Mouse (Mus musculus): ENCODE data around the gene Zmynd15. TPM values are rescaled to one million over a fixed set of nuclear protein-coding genes. Genes with fewer than 3 reads are reported as not detected.

Zmynd15 gene
- polyA plus RNA-seq, 2 experiments = 0.10 to 0.31 TPM

- H3K27ac ChIP-seq = no peak overlapping the region
- 56% methylated on average over 11 of the region's 11 CpGs for WGBS (ENCODE audit: insufficient replicate concordance)
- no peak overlapping the region for H3K9ac ChIP-seq (replicated peaks)
- DNase-seq (ENCODE audit: low read depth in 3 of 3, low spot score in 3 of 3) = no peak
- TF ChIP-seq EP300 (IDR thresholded peaks at IDR 0.05; ENCODE audit: low read depth) = no peak
- TF ChIP-seq CTCF (IDR thresholded peaks at IDR 0.05; ENCODE audit: low read depth) = no peak
- peaks cover 6% of the 10 kb centered on the region in 2 experiments; a peak in 3 of 4 replicates for H3K4me1 ChIP-seq (replicated peaks; ENCODE audit: control insufficient read depth in 2 of 2, insufficient read depth in 2 of 2, low read length in 1 of 2)
- no peaks in the 10 kb centered on the region for H3K9me3 ChIP-seq (ENCODE audit: control insufficient read depth, low read length)
- no peak overlapping the region for H3K4me3 ChIP-seq (ENCODE audit: insufficient read depth in 1 of 2, low read depth in 2 of 2, low read length in 2 of 2)
- H3K27me3 ChIP-seq (ENCODE audit: control insufficient read depth, insufficient read depth, low read length) = peaks cover 3% of the 10 kb centered on the region; the same call in 1 of the 2 replicates
- no peak overlapping the region for H3K4me2 ChIP-seq (ENCODE audit: low read depth)
- ATAC-seq (ENCODE audit: insufficient read depth) = no peak
- no peaks in the 10 kb centered on the region for H3K36me3 ChIP-seq (replicated peaks; ENCODE audit: control insufficient read depth, insufficient read depth, low read depth)
Measured at GRCm38 (mm10) chr11:70513520-70513919, 54.3 kb downstream of the Zmynd15 start.

- H3K9me3 ChIP-seq (ENCODE audit: control insufficient read depth, low read length) = no peaks in the 10 kb centered on the region
- H3K9ac ChIP-seq (replicated peaks) = no peak within 1 kb of the TSS
- WGBS (ENCODE audit: insufficient replicate concordance) = 72% methylated on average over 7 of the region's 7 CpGs
- H3K27ac ChIP-seq = no peak within 1 kb of the TSS
- TF ChIP-seq CTCF (IDR thresholded peaks at IDR 0.05; ENCODE audit: low read depth) (no peak), EP300 (IDR thresholded peaks at IDR 0.05; ENCODE audit: low read depth) (no peak)
- H3K27me3 ChIP-seq (ENCODE audit: control insufficient read depth, insufficient read depth, low read length) = peaks cover 3% of the 10 kb centered on the region; the same call in 1 of the 2 replicates
- H3K4me2 ChIP-seq (ENCODE audit: low read depth) = no peak within 1 kb of the TSS
- H3K4me1 ChIP-seq (replicated peaks; ENCODE audit: control insufficient read depth in 2 of 2, insufficient read depth in 2 of 2, low read length in 1 of 2) = peaks cover 6 to 13% of the 10 kb centered on the region in 2 experiments; a peak in 3 of 4 replicates
- no peak within 1 kb of the TSS for H3K4me3 ChIP-seq (ENCODE audit: insufficient read depth in 1 of 2, low read depth in 2 of 2, low read length in 2 of 2)
- DNase-seq (ENCODE audit: low read depth in 3 of 3, low spot score in 3 of 3) (no peak), ATAC-seq (ENCODE audit: insufficient read depth) (no peak)
- no peaks in the 10 kb centered on the region for H3K36me3 ChIP-seq (replicated peaks; ENCODE audit: control insufficient read depth, insufficient read depth, low read depth)
Measured at GRCm38 (mm10) chr11:70514288-70514687, 55.1 kb downstream of the Zmynd15 start, which contains the start of gene Vmo1. Vmo1 (minus strand) TSS chr11:70514616.

Small RNA genes within 50 kb of the gene (microRNA-seq; reads per million reads assigned to microRNA genes)
- gene Mir7115 = not detected

Other genes with a start within 250 kb of the Zmynd15 start
Only the 30 nearest of the 31 such genes appear.
- gene Slc16a13, start 238.4 kb upstream of the Zmynd15 start, polyA plus RNA-seq (2012; rRNA removed) = 2.9 and 3.2 TPM in 2 replicates
- gene Slc16a13, start 238.4 kb upstream of the Zmynd15 start, polyA plus RNA-seq (2014; fragmentation: Nextera tagmentation; extraction: Ambion mirVana) = 3.8 and 4.4 TPM in 2 replicates
- gene Bcl6b, start 229.6 kb upstream of the Zmynd15 start, polyA plus RNA-seq (2012; rRNA removed) = 1.0 TPM in 2 replicates
- gene Bcl6b, start 229.6 kb upstream of the Zmynd15 start, polyA plus RNA-seq (2014; fragmentation: Nextera tagmentation; extraction: Ambion mirVana) = 1.0 and 2.5 TPM in 2 replicates
- 53.3 and 56.1 TPM in 2 replicates for gene 0610010K14Rik, start 221.5 kb upstream of the Zmynd15 start, polyA plus RNA-seq (2012; rRNA removed)
- gene 0610010K14Rik, start 221.5 kb upstream of the Zmynd15 start, polyA plus RNA-seq (2014; fragmentation: Nextera tagmentation; extraction: Ambion mirVana) = 78.4 and 79.8 TPM in 2 replicates
- gene Gm21988, start 219.6 kb upstream of the Zmynd15 start, polyA plus RNA-seq (2012; rRNA removed) = 4.5 and 4.8 TPM in 2 replicates
- gene Gm21988, start 219.6 kb upstream of the Zmynd15 start, polyA plus RNA-seq (2014; fragmentation: Nextera tagmentation; extraction: Ambion mirVana) = 4.2 and 4.4 TPM in 2 replicates
- 29.9 and 41.0 TPM in 2 replicates for gene Rnasek, start 219.6 kb upstream of the Zmynd15 start, polyA plus RNA-seq (2012; rRNA removed)
- gene Rnasek, start 219.6 kb upstream of the Zmynd15 start, polyA plus RNA-seq (2014; fragmentation: Nextera tagmentation; extraction: Ambion mirVana) = 124 and 143 TPM in 2 replicates
- 9.9 and 11.2 TPM in 2 replicates for gene Alox12, start 204.1 kb upstream of the Zmynd15 start, polyA plus RNA-seq (2012; rRNA removed)
- gene Alox12, start 204.1 kb upstream of the Zmynd15 start, polyA plus RNA-seq (2014; fragmentation: Nextera tagmentation; extraction: Ambion mirVana) = 13.6 and 16.9 TPM in 2 replicates
- 0.05 and 0.06 TPM in 2 replicates for gene Alox12e, start 136.8 kb upstream of the Zmynd15 start, polyA plus RNA-seq (2012; rRNA removed)
- gene Alox12e, start 136.8 kb upstream of the Zmynd15 start, polyA plus RNA-seq (2014; fragmentation: Nextera tagmentation; extraction: Ambion mirVana) = 0.10 TPM in 1 of 2 replicates, not detected in the other
- gene Alox15, start 107.4 kb upstream of the Zmynd15 start, polyA plus RNA-seq (2012; rRNA removed) = 0.78 and 1.3 TPM in 2 replicates
- gene Alox15, start 107.4 kb upstream of the Zmynd15 start, polyA plus RNA-seq (2014; fragmentation: Nextera tagmentation; extraction: Ambion mirVana) = 0.66 and 0.91 TPM in 2 replicates
- gene Pelp1, start 49.4 kb upstream of the Zmynd15 start, polyA plus RNA-seq (2012; rRNA removed) = 9.6 and 9.8 TPM in 2 replicates
- gene Pelp1, start 49.4 kb upstream of the Zmynd15 start, polyA plus RNA-seq (2014; fragmentation: Nextera tagmentation; extraction: Ambion mirVana) = 12.1 and 13.8 TPM in 2 replicates
- gene Arrb2, start 26.8 kb upstream of the Zmynd15 start, polyA plus RNA-seq (2012; rRNA removed) = 17.8 and 19.4 TPM in 2 replicates
- gene Arrb2, start 26.8 kb upstream of the Zmynd15 start, polyA plus RNA-seq (2014; fragmentation: Nextera tagmentation; extraction: Ambion mirVana) = 9.8 and 11.0 TPM in 2 replicates
- gene Med11, start 7.5 kb upstream of the Zmynd15 start, polyA plus RNA-seq (2012; rRNA removed) = 11.9 and 12.8 TPM in 2 replicates
- 17.0 and 20.0 TPM in 2 replicates for gene Med11, start 7.5 kb upstream of the Zmynd15 start, polyA plus RNA-seq (2014; fragmentation: Nextera tagmentation; extraction: Ambion mirVana)
- gene Cxcl16, start 551 bp downstream of the Zmynd15 start, polyA plus RNA-seq (2012; rRNA removed) = 0.94 and 1.1 TPM in 2 replicates
- 0.79 and 1.5 TPM in 2 replicates for gene Cxcl16, start 551 bp downstream of the Zmynd15 start, polyA plus RNA-seq (2014; fragmentation: Nextera tagmentation; extraction: Ambion mirVana)
- gene Tm4sf5, start 45.8 kb downstream of the Zmynd15 start, polyA plus RNA-seq (2012; rRNA removed) = 0.90 and 1.4 TPM in 2 replicates
- gene Tm4sf5, start 45.8 kb downstream of the Zmynd15 start, polyA plus RNA-seq (2014; fragmentation: Nextera tagmentation; extraction: Ambion mirVana) = 2.1 and 2.4 TPM in 2 replicates
- 0.23 TPM in 1 of 2 replicates, not detected in the other for gene Vmo1, start 55.2 kb downstream of the Zmynd15 start, polyA plus RNA-seq (2012; rRNA removed)
- 0.21 and 0.51 TPM in 2 replicates for gene Vmo1, start 55.2 kb downstream of the Zmynd15 start, polyA plus RNA-seq (2014; fragmentation: Nextera tagmentation; extraction: Ambion mirVana)
- gene Gltpd2, start 59.8 kb downstream of the Zmynd15 start, polyA plus RNA-seq (2012; rRNA removed) = 11.2 and 15.7 TPM in 2 replicates
- gene Gltpd2, start 59.8 kb downstream of the Zmynd15 start, polyA plus RNA-seq (2014; fragmentation: Nextera tagmentation; extraction: Ambion mirVana) = 18.4 and 20.3 TPM in 2 replicates
- 155 and 171 TPM in 2 replicates for gene Psmb6, start 65.9 kb downstream of the Zmynd15 start, polyA plus RNA-seq (2012; rRNA removed)
- 345 and 363 TPM in 2 replicates for gene Psmb6, start 65.9 kb downstream of the Zmynd15 start, polyA plus RNA-seq (2014; fragmentation: Nextera tagmentation; extraction: Ambion mirVana)
- not detected in 2 replicates for gene Gm40193, start 73.5 kb downstream of the Zmynd15 start, polyA plus RNA-seq (2012; rRNA removed)
- not detected in 2 replicates for gene Gm40193, start 73.5 kb downstream of the Zmynd15 start, polyA plus RNA-seq (2014; fragmentation: Nextera tagmentation; extraction: Ambion mirVana)
- gene Pld2, start 80.6 kb downstream of the Zmynd15 start, polyA plus RNA-seq (2012; rRNA removed) = 1.9 and 2.6 TPM in 2 replicates
- 1.3 and 1.5 TPM in 2 replicates for gene Pld2, start 80.6 kb downstream of the Zmynd15 start, polyA plus RNA-seq (2014; fragmentation: Nextera tagmentation; extraction: Ambion mirVana)
- 13.7 and 14.1 TPM in 2 replicates for gene Mink1, start 103.4 kb downstream of the Zmynd15 start, polyA plus RNA-seq (2012; rRNA removed)
- gene Mink1, start 103.4 kb downstream of the Zmynd15 start, polyA plus RNA-seq (2014; fragmentation: Nextera tagmentation; extraction: Ambion mirVana) = 3.7 and 5.0 TPM in 2 replicates
- gene 4930544D05Rik, start 156.4 kb downstream of the Zmynd15 start, polyA plus RNA-seq (2012; rRNA removed) = not detected in 2 replicates
- gene 4930544D05Rik, start 156.4 kb downstream of the Zmynd15 start, polyA plus RNA-seq (2014; fragmentation: Nextera tagmentation; extraction: Ambion mirVana) = not detected in 2 replicates
- gene Chrne, start 159.8 kb downstream of the Zmynd15 start, polyA plus RNA-seq (2012; rRNA removed) = not detected in 2 replicates
- not detected in 2 replicates for gene Chrne, start 159.8 kb downstream of the Zmynd15 start, polyA plus RNA-seq (2014; fragmentation: Nextera tagmentation; extraction: Ambion mirVana)
- gene Gp1ba, start 179.7 kb downstream of the Zmynd15 start, polyA plus RNA-seq (2012; rRNA removed) = 4.5 TPM in 2 replicates
- 7.6 and 9.1 TPM in 2 replicates for gene Gp1ba, start 179.7 kb downstream of the Zmynd15 start, polyA plus RNA-seq (2014; fragmentation: Nextera tagmentation; extraction: Ambion mirVana)
- gene Rnf167, start 187.8 kb downstream of the Zmynd15 start, polyA plus RNA-seq (2012; rRNA removed) = 47.7 and 48.4 TPM in 2 replicates
- 56.0 and 66.9 TPM in 2 replicates for gene Rnf167, start 187.8 kb downstream of the Zmynd15 start, polyA plus RNA-seq (2014; fragmentation: Nextera tagmentation; extraction: Ambion mirVana)
- gene Slc25a11, start 188.0 kb downstream of the Zmynd15 start, polyA plus RNA-seq (2012; rRNA removed) = 39.0 and 43.9 TPM in 2 replicates
- 60.8 and 67.8 TPM in 2 replicates for gene Slc25a11, start 188.0 kb downstream of the Zmynd15 start, polyA plus RNA-seq (2014; fragmentation: Nextera tagmentation; extraction: Ambion mirVana)
- 421 and 438 TPM in 2 replicates for gene Pfn1, start 195.2 kb downstream of the Zmynd15 start, polyA plus RNA-seq (2012; rRNA removed)
- 957 and 1,007 TPM in 2 replicates for gene Pfn1, start 195.2 kb downstream of the Zmynd15 start, polyA plus RNA-seq (2014; fragmentation: Nextera tagmentation; extraction: Ambion mirVana)
- 3.4 and 3.7 TPM in 2 replicates for gene Eno3, start 197.8 kb downstream of the Zmynd15 start, polyA plus RNA-seq (2012; rRNA removed)
- 3.6 and 3.9 TPM in 2 replicates for gene Eno3, start 197.8 kb downstream of the Zmynd15 start, polyA plus RNA-seq (2014; fragmentation: Nextera tagmentation; extraction: Ambion mirVana)
- 24.6 and 42.0 TPM in 2 replicates for gene Spag7, start 210.0 kb downstream of the Zmynd15 start, polyA plus RNA-seq (2012; rRNA removed)
- gene Spag7, start 210.0 kb downstream of the Zmynd15 start, polyA plus RNA-seq (2014; fragmentation: Nextera tagmentation; extraction: Ambion mirVana) = 27.4 and 29.6 TPM in 2 replicates
- gene Camta2, start 228.7 kb downstream of the Zmynd15 start, polyA plus RNA-seq (2012; rRNA removed) = 2.7 and 3.1 TPM in 2 replicates
- gene Camta2, start 228.7 kb downstream of the Zmynd15 start, polyA plus RNA-seq (2014; fragmentation: Nextera tagmentation; extraction: Ambion mirVana) = 2.1 and 2.5 TPM in 2 replicates
- gene Inca1, start 240.7 kb downstream of the Zmynd15 start, polyA plus RNA-seq (2012; rRNA removed) = 0.63 and 1.2 TPM in 2 replicates
- gene Inca1, start 240.7 kb downstream of the Zmynd15 start, polyA plus RNA-seq (2014; fragmentation: Nextera tagmentation; extraction: Ambion mirVana) = 0.71 and 1.4 TPM in 2 replicates
- 4.6 and 5.9 TPM in 2 replicates for gene Kif1c, start 241.1 kb downstream of the Zmynd15 start, polyA plus RNA-seq (2012; rRNA removed)
- gene Kif1c, start 241.1 kb downstream of the Zmynd15 start, polyA plus RNA-seq (2014; fragmentation: Nextera tagmentation; extraction: Ambion mirVana) = 2.2 and 2.9 TPM in 2 replicates